Mouse (Mus musculus) heart, embryonic 10.5 days (tissue): Measurements from ENCODE around the gene Vasp. TPM values are rescaled to one million over a fixed set of nuclear protein-coding genes. Genes with fewer than 3 reads are reported as not detected.
A peak's percentile ranks its signal among the peaks of the same experiment; 100 is the strongest.

ENCODE experiments used
- DNase-seq: peaks from one replicate; pipeline ENCODE4 v3.0.0-alpha.2; 2017; ENCODE audit warnings: low spot score
- H3K27ac ChIP-seq: fragments of 300-500 bp; sonication (generic); 2 replicates; pipeline ENCODE4 v1.5.1; 2016; ENCODE audit warnings: mild to moderate bottlenecking
- H3K27me3 ChIP-seq: fragments of 300-500 bp; sonication (generic); 2 replicates; pipeline ENCODE4 v1.6.1; 2016; ENCODE audit warnings: mild to moderate bottlenecking; ENCODE audit not compliant: poor library complexity, insufficient read depth, severe bottlenecking
- H3K36me3 ChIP-seq: fragments of 300-500 bp; sonication (generic); 2 replicates; pipeline ENCODE4 v1.6.1; 2016; ENCODE audit warnings: mild to moderate bottlenecking, moderate library complexity
- H3K4me1 ChIP-seq: fragments of 300-500 bp; sonication (generic); 2 replicates; pipeline ENCODE4 v1.6.1; 2016; ENCODE audit warnings: mild to moderate bottlenecking
- H3K4me3 ChIP-seq: fragments of 300-500 bp; sonication (generic); 2 replicates; pipeline ENCODE4 v1.5.1; 2016; ENCODE audit warnings: mild to moderate bottlenecking, moderate library complexity
- H3K9me3 ChIP-seq: fragments of 300-500 bp; sonication (generic); 2 replicates; pipeline ENCODE4 v1.6.1; 2016; ENCODE audit warnings: mild to moderate bottlenecking, moderate library complexity
- WGBS: fragments of 180-500 bp; shearing (Covaris S2); methylation state at CpG from one replicate; pipeline ENCODE4 v1.1.7; 2016; 5-methylcytosine and 5-hydroxymethylcytosine counted together
- polyA plus RNA-seq: library from polyadenylated mRNA; unstranded; fragments of >200 nt; fragmentation: Nextera tagmentation; extraction: Ambion mirVana; gene quantifications from 2 replicates; pipeline ENCODE4 v1.2.1, GENCODE M21; 2016

Vasp gene
- polyA plus RNA-seq = 99.0 and 112 TPM in 2 replicates

- WGBS = under 1% methylated on average over 61 of the region's 62 CpGs
- Histone ChIP-seq H3K36me3 (peaks cover 11% of the 10 kb centered on the region), H3K9me3 (no peaks in the 10 kb centered on the region), H3K27ac (peak within 1 kb of the TSS; percentile 98), H3K27me3 (no peaks in the 10 kb centered on the region), H3K4me3 (peak within 1 kb of the TSS; percentile 89), H3K4me1 (peaks cover 34% of the 10 kb centered on the region)
- DNase-seq = peak; percentile 94
Observed at GRCm38 (mm10) chr7:19271238-19272172, at the start of gene Vasp. Vasp (minus strand) TSS chr7:19271817.

- H3K4me1 ChIP-seq = peaks cover 38% of the 10 kb centered on the region
- H3K9me3 ChIP-seq = no peaks in the 10 kb centered on the region
- peak overlapping the region; percentile 83; the same call in 1 of the 2 replicates for H3K27ac ChIP-seq
- peaks cover 28% of the 10 kb centered on the region for H3K27me3 ChIP-seq
- H3K4me3 ChIP-seq = peak overlapping the region; percentile 60
- H3K36me3 ChIP-seq = no peaks in the 10 kb centered on the region
- 38% methylated on average over 7 of the region's 7 CpGs for WGBS
- DNase-seq = no peak
Observed at GRCm38 (mm10) chr7:19320637-19321036, 49.0 kb upstream of the Vasp start.

GRCm38 (mm10) chr7:19319906-19320305, 48.3 kb upstream of the Vasp start:
- under 1% methylated on average over 41 of the region's 41 CpGs for WGBS
- Histone ChIP-seq H3K27me3 (peaks cover 36% of the 10 kb centered on the region), H3K4me3 (peak overlapping the region; percentile 60), H3K9me3 (no peaks in the 10 kb centered on the region), H3K4me1 (peaks cover 36% of the 10 kb centered on the region), H3K36me3 (no peaks in the 10 kb centered on the region), H3K27ac (peak overlapping the region; percentile 83)
- DNase-seq = peak; percentile 98

GRCm38 (mm10) chr7:19319458-19319857, 47.8 kb upstream of the Vasp start:
- no peaks in the 10 kb centered on the region for H3K36me3 ChIP-seq
- no peaks in the 10 kb centered on the region for H3K9me3 ChIP-seq
- peak overlapping the region; percentile 60 for H3K4me3 ChIP-seq
- peaks cover 36% of the 10 kb centered on the region for H3K27me3 ChIP-seq
- 19% methylated on average over 9 of the region's 9 CpGs for WGBS
- H3K27ac ChIP-seq = peak overlapping the region; percentile 83
- DNase-seq = no peak
- peaks cover 36% of the 10 kb centered on the region for H3K4me1 ChIP-seq

GRCm38 (mm10) chr7:19318676-19319075, 47.1 kb upstream of the Vasp start:
- H3K27ac ChIP-seq = no peak overlapping the region
- WGBS = 82% methylated on average over 7 of the region's 7 CpGs
- peaks cover 37% of the 10 kb centered on the region for H3K27me3 ChIP-seq
- peaks cover 36% of the 10 kb centered on the region for H3K4me1 ChIP-seq
- no peaks in the 10 kb centered on the region for H3K36me3 ChIP-seq
- H3K9me3 ChIP-seq = no peaks in the 10 kb centered on the region
- DNase-seq = no peak
- no peak overlapping the region for H3K4me3 ChIP-seq

GRCm38 (mm10) chr7:19318201-19318600, 46.6 kb upstream of the Vasp start:
- no peak overlapping the region for H3K4me3 ChIP-seq
- DNase-seq = no peak
- H3K9me3 ChIP-seq = no peaks in the 10 kb centered on the region
- peaks cover 36% of the 10 kb centered on the region for H3K4me1 ChIP-seq
- H3K27me3 ChIP-seq = peaks cover 42% of the 10 kb centered on the region
- no peaks in the 10 kb centered on the region for H3K36me3 ChIP-seq
- H3K27ac ChIP-seq = no peak overlapping the region
- WGBS = 63% methylated on average over 2 of the region's 2 CpGs

GRCm38 (mm10) chr7:19316451-19317161, 45.0 kb upstream of the Vasp start:
- peaks cover 44% of the 10 kb centered on the region for H3K27me3 ChIP-seq

GRCm38 (mm10) chr7:19314033-19314432, 42.4 kb upstream of the Vasp start:
- Histone ChIP-seq H3K4me1 (peaks cover 17% of the 10 kb centered on the region), H3K36me3 (no peaks in the 10 kb centered on the region), H3K9me3 (no peaks in the 10 kb centered on the region), H3K27me3 (peaks cover 39% of the 10 kb centered on the region), H3K27ac (no peak overlapping the region), H3K4me3 (no peak overlapping the region)
- 45% methylated on average over 5 of the region's 5 CpGs for WGBS
- no peak for DNase-seq

More at GRCm38 (mm10) chr7:19316451-19317161, 45.0 kb upstream of the Vasp start:
- peak overlapping the region; percentile 29; the same call in 1 of the 2 replicates for H3K27ac ChIP-seq
- peaks cover 25% of the 10 kb centered on the region for H3K4me1 ChIP-seq
- DNase-seq = no peak
- H3K36me3 ChIP-seq = no peaks in the 10 kb centered on the region
- no peaks in the 10 kb centered on the region for H3K9me3 ChIP-seq
- no peak overlapping the region for H3K4me3 ChIP-seq
- 61% methylated on average over 14 of the region's 14 CpGs for WGBS

GRCm38 (mm10) chr7:19311991-19312390, 40.4 kb upstream of the Vasp start:
- peaks cover 35% of the 10 kb centered on the region for H3K27me3 ChIP-seq

GRCm38 (mm10) chr7:19309884-19310641, 38.4 kb upstream of the Vasp start, which contains the start of gene Fosb:
Fosb (minus strand) TSS chr7:19310051.
- peaks cover 35% of the 10 kb centered on the region for H3K27me3 ChIP-seq
- H3K4me3 ChIP-seq = peak within 1 kb of the TSS; percentile 86
- H3K36me3 ChIP-seq = no peaks in the 10 kb centered on the region
- H3K9me3 ChIP-seq = no peaks in the 10 kb centered on the region
- H3K4me1 ChIP-seq = peaks cover 29% of the 10 kb centered on the region
- peak; percentile 98 for DNase-seq
- under 1% methylated on average over 49 of the region's 49 CpGs for WGBS
- peak within 1 kb of the TSS; percentile 89 for H3K27ac ChIP-seq

More at GRCm38 (mm10) chr7:19311991-19312390, 40.4 kb upstream of the Vasp start:
- WGBS = 36% methylated on average over 4 of the region's 4 CpGs
- H3K27ac ChIP-seq = no peak overlapping the region
- no peak for DNase-seq
- peaks cover 30% of the 10 kb centered on the region for H3K4me1 ChIP-seq
- H3K36me3 ChIP-seq = no peaks in the 10 kb centered on the region
- H3K4me3 ChIP-seq = no peak overlapping the region
- H3K9me3 ChIP-seq = no peaks in the 10 kb centered on the region

GRCm38 (mm10) chr7:19309278-19309883, 37.8 kb upstream of the Vasp start:
- Histone ChIP-seq H3K4me3 (peak overlapping the region; percentile 86), H3K27ac (peak overlapping the region; percentile 89), H3K36me3 (no peaks in the 10 kb centered on the region), H3K9me3 (no peaks in the 10 kb centered on the region), H3K27me3 (peaks cover 40% of the 10 kb centered on the region), H3K4me1 (peaks cover 36% of the 10 kb centered on the region)
- no peak for DNase-seq
- 1% methylated on average over 48 of the region's 48 CpGs for WGBS
